In the genomic region with DNA sequence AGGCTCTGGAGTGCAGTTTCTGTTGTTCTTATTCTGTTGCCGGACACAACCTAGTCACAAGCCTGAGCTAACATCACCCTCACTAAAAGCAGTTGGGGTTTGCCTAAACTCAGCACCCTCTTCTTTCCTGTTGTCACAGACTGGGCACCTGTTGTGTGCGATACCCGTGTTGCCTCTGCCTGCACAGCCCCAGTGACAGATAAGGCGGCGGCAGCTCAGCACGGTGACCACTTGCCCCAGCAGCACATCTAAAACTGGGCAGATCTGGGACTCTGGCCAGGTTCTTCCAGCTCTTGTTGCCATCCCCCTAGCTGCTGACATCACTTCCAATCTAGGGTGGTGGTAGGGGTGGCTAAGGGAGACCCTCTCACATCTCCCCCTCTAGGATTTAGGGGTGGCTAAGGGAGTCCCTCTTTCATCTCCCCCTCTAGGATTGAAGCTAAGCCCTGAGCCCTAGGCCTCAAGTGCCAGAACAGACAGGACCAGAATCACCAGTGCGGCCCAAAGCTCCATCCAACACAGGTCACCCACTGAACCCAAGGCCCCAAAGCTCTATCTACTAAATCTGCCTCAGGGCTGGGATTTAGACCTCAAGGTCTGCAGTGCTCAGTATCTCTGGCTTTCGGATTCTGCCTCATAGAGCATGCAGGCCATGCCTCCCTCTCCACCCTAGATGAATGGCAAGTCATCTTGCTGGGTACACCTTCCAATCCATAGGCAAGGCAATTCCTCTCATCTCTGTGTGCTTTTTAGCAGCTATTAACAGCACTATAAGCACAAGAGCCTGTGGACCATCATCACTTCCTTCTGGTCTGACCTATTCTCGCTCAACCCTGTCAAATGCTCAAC, we compare ENCODE assay signal across 12 mouse cellular contexts.
DNase-seq lines count a peak whose midpoint lies in the region; ATAC-seq and TF ChIP-seq lines count a peak whose summit lies in the region.
"Had no signal": no experiment of that assay in that cellular context is flagged by ENCODE, and none has a peak within 500 bp of the region (broad histone marks: within the 10 kb centered on the region; RNA-seq: fewer than 3 reads in every experiment).

No protein-coding gene starts in this region.

- TF ChIP-seq POLR2A in MEL (IDR thresholded peaks at IDR 0.05; ENCODE audit: control insufficient read depth in 1 of 2, insufficient read depth in 1 of 2, low read depth in 1 of 2, low read length in 2 of 2, poor library complexity in 1 of 2): no peak
- TF ChIP-seq POLR2A in kidney, adult 2 months (IDR thresholded peaks at IDR 0.05; ENCODE audit: low read depth, low read length): no peak

- no peak for DNase-seq in gastrocnemius, adult 2 months
- no peak for DNase-seq in gastrocnemius, adult 18-20 months (ENCODE audit: low spot score)
- peak; percentile 73 for DNase-seq in MEL (ENCODE audit: low read depth, low spot score)
- DNase-seq in frontal cortex, postnatal 14 days (ENCODE audit: low spot score in 2 of 2): no peak
- no peak for DNase-seq in urinary bladder, postnatal 25 days (ENCODE audit: low spot score)
- DNase-seq in kidney, adult 2 months: no peak
- DNase-seq: forebrain, postnatal 0 days had no signal

- H3K4me1 ChIP-seq in MEL (ENCODE audit: control insufficient read depth in 1 of 2, insufficient read depth in 2 of 2, low read length in 2 of 2): peaks cover 12 to 42% of the 10 kb centered on the region in 2 experiments
- H3K4me1 ChIP-seq in heart, embryonic 14.5 days (ENCODE audit: control insufficient read depth in 2 of 2, insufficient read depth in 2 of 2, low read length in 2 of 2): peaks cover 74 to 98% of the 10 kb centered on the region in 2 experiments
- peaks cover 72% of the 10 kb centered on the region for H3K4me1 ChIP-seq in kidney, adult 2 months (ENCODE audit: control insufficient read depth, insufficient read depth, low read length)

- no peaks in the 10 kb centered on the region for H3K27me3 ChIP-seq in MEL (ENCODE audit: control insufficient read depth in 1 of 2, insufficient read depth in 2 of 2, low read length in 2 of 2)
- H3K27me3 ChIP-seq in heart, embryonic 14.5 days (ENCODE audit: control insufficient read depth, insufficient read depth, low read length): no peaks in the 10 kb centered on the region
- H3K27me3 ChIP-seq in kidney, adult 2 months (replicated peaks; ENCODE audit: control insufficient read depth, insufficient read depth, low read length): no peaks in the 10 kb centered on the region
- H3K27me3 ChIP-seq: limb, embryonic 15.5 days had no signal

- TF ChIP-seq EP300 in MEL (IDR thresholded peaks at IDR 0.05; ENCODE audit: low read depth in 1 of 2, low read length in 2 of 2): peak; percentile 84 to 91

- peaks cover 14% of the 10 kb centered on the region for H3K79me2 ChIP-seq in MEL (ENCODE audit: control insufficient read depth, insufficient read depth, low read length, poor library complexity)

- peak; percentile 22; the same call in 1 of the 2 replicates for ATAC-seq in heart, embryonic 14.5 days (ENCODE audit: insufficient number of reproducible peaks, insufficient read depth, low FRiP score, low read depth)
- 0 out of 2 replicates have a peak, but pooled peaks have one; percentile 19 for ATAC-seq in megakaryocyte, adult 5-6 weeks (ENCODE audit: poor library complexity, severe bottlenecking)
- ATAC-seq: forebrain, postnatal 0 days; hindbrain, postnatal 0 days had no signal

- WGBS in heart, embryonic 14.5 days: 34% methylated on average over 9 of the region's 9 CpGs
- WGBS in kidney, adult 2 months: 54% methylated on average over 9 of the region's 9 CpGs

- H3K9ac ChIP-seq in MEL (ENCODE audit: control insufficient read depth, low read depth, low read length, poor library complexity, severe bottlenecking): peak overlapping the region; percentile 14; the same call in 1 of the 2 replicates
- H3K9ac ChIP-seq in heart, embryonic 14.5 days (ENCODE audit: low read length): peak overlapping the region; percentile 26
- H3K9ac ChIP-seq: forebrain, postnatal 0 days; limb, embryonic 15.5 days had no signal

- H3K36me3 ChIP-seq in MEL (ENCODE audit: control insufficient read depth in 1 of 2, insufficient read depth in 2 of 2, low read length in 2 of 2): peaks cover 0 to 30% of the 10 kb centered on the region in 2 experiments; a peak in 2 of 4 replicates
- peaks cover 7% of the 10 kb centered on the region; the same call in 1 of the 2 replicates for H3K36me3 ChIP-seq in heart, embryonic 14.5 days (ENCODE audit: control insufficient read depth, insufficient read depth, low read length)
- no peaks in the 10 kb centered on the region for H3K36me3 ChIP-seq in kidney, adult 2 months (ENCODE audit: control insufficient read depth, insufficient read depth, low read length)

- no peak for TF ChIP-seq RAD21 in MEL (IDR thresholded peaks at IDR 0.05; ENCODE audit: low read depth, low read length)

- H3K27ac ChIP-seq in gastrocnemius, adult 2 months: peak overlapping the region; percentile 86
- peak overlapping the region; percentile 59 for H3K27ac ChIP-seq in MEL (ENCODE audit: control insufficient read depth, low read depth, low read length)
- H3K27ac ChIP-seq in heart, embryonic 14.5 days (replicated peaks in 1 of 2; ENCODE audit: control insufficient read depth in 1 of 2, insufficient read depth in 1 of 2, low read depth in 2 of 2, low read length in 2 of 2): peak overlapping the region; percentile 14 to 79
- no peak overlapping the region for H3K27ac ChIP-seq in kidney, adult 2 months (ENCODE audit: insufficient read depth, low read depth, low read length)
- H3K27ac ChIP-seq: limb, embryonic 15.5 days had no signal

- no peak overlapping the region for H3K4me3 ChIP-seq in gastrocnemius, adult 2 months
- no peak overlapping the region for H3K4me3 ChIP-seq in MEL (ENCODE audit: control insufficient read depth in 1 of 2, insufficient read depth in 1 of 2, low read depth in 2 of 2, low read length in 2 of 2)
- no peak overlapping the region for H3K4me3 ChIP-seq in heart, embryonic 14.5 days (ENCODE audit: control insufficient read depth in 1 of 2, insufficient read depth in 1 of 2, low read depth in 1 of 2, low read length in 2 of 2)
- H3K4me3 ChIP-seq in kidney, adult 2 months (ENCODE audit: insufficient read depth, low read depth, low read length): no peak overlapping the region
- H3K4me3 ChIP-seq: limb, embryonic 15.5 days had no signal

- peak overlapping the region; percentile 14 for H3K4me2 ChIP-seq in heart, embryonic 14.5 days (ENCODE audit: low read length)
- H3K4me2 ChIP-seq: limb, embryonic 15.5 days; midbrain, embryonic 11.5 days had no signal

- no peaks in the 10 kb centered on the region for H3K9me3 ChIP-seq in MEL (replicated peaks; ENCODE audit: insufficient read depth, low read length)
- no peaks in the 10 kb centered on the region for H3K9me3 ChIP-seq in heart, embryonic 14.5 days (ENCODE audit: control insufficient read depth, low read length)
- H3K9me3 ChIP-seq: limb, embryonic 15.5 days had no signal

- intact Hi-C loops in gastrocnemius, adult 2 months (cut with DNase I): no loop called here

- no peak for TF ChIP-seq CTCF in gastrocnemius, adult 2 months (IDR thresholded peaks at IDR 0.05)
- TF ChIP-seq CTCF in MEL (IDR thresholded peaks at IDR 0.05 in 2 of 3, conservative IDR thresholded peaks at IDR 0.05 in 1 of 3; ENCODE audit: control insufficient read depth in 1 of 3, insufficient read depth in 1 of 3, low read depth in 2 of 3, low read length in 3 of 3, poor library complexity in 1 of 3, severe bottlenecking in 1 of 3): no peak
- no peak for TF ChIP-seq CTCF in kidney, adult 2 months (conservative IDR thresholded peaks at IDR 0.05; ENCODE audit: insufficient read depth, insufficient read length, low read depth, low read length)

TF ChIP-seq in MEL, 35 proteins besides CTCF, POLR2A, EP300 and RAD21:
- TF ChIP-seq RCOR1 (IDR thresholded peaks at IDR 0.05; ENCODE audit: low read depth, low read length) (peak; percentile 37; the same call in 1 of the 2 replicates), TAL1 (IDR thresholded peaks at IDR 0.05; ENCODE audit: low read length) (peak; percentile 97), TCF12 (IDR thresholded peaks at IDR 0.05; ENCODE audit: low read depth, low read length) (peak; percentile 96), MEF2A (IDR thresholded peaks at IDR 0.05; ENCODE audit: extremely low read depth, insufficient replicate concordance, low read depth, low read length, poor library complexity, severe bottlenecking) (0 out of 2 replicates have a peak, but pooled peaks have one; percentile 13), CHD2 (IDR thresholded peaks at IDR 0.05; ENCODE audit: low read length) (no peak), GATA1 (IDR thresholded peaks at IDR 0.05; ENCODE audit: low read depth, low read length) (peak; percentile 83), JUND (IDR thresholded peaks at IDR 0.05; ENCODE audit: low read depth, low read length) (no peak), CHD1 (IDR thresholded peaks at IDR 0.05; ENCODE audit: low read depth, low read length) (no peak), NELFE (IDR thresholded peaks at IDR 0.05; ENCODE audit: low read depth, low read length) (no peak), USF1 (IDR thresholded peaks at IDR 0.05; ENCODE audit: low read depth, low read length) (no peak), SIN3A (IDR thresholded peaks at IDR 0.05; ENCODE audit: low read length) (peak; percentile 39; the same call in 1 of the 2 replicates), HCFC1 (IDR thresholded peaks at IDR 0.05; ENCODE audit: low read depth, low read length) (no peak), MXI1 (IDR thresholded peaks at IDR 0.05; ENCODE audit: low read depth, low read length) (0 out of 2 replicates have a peak, but pooled peaks have one; percentile 29), MYB (IDR thresholded peaks at IDR 0.05; ENCODE audit: low read depth, low read length) (peak; percentile 63; the same call in 1 of the 2 replicates), ETS1 (IDR thresholded peaks at IDR 0.05; ENCODE audit: low read depth, low read length) (peak; percentile 65), MAX (IDR thresholded peaks at IDR 0.05; ENCODE audit: low read length) (no peak)
